Mouse (Mus musculus) T-cell, adult 2 months (primary cell): Measurements from ENCODE around the gene Bdh1.
"Not testable (repeated sequence)": the region's sequence is repeated elsewhere in the genome, so short reads cannot be mapped to it uniquely, and the experiment has no call there.

Source experiments
- DNase-seq: peaks from one replicate; pipeline ENCODE4 v3.0.0; 2022; ENCODE audit warnings: low spot score

Bdh1 gene

DNA sequence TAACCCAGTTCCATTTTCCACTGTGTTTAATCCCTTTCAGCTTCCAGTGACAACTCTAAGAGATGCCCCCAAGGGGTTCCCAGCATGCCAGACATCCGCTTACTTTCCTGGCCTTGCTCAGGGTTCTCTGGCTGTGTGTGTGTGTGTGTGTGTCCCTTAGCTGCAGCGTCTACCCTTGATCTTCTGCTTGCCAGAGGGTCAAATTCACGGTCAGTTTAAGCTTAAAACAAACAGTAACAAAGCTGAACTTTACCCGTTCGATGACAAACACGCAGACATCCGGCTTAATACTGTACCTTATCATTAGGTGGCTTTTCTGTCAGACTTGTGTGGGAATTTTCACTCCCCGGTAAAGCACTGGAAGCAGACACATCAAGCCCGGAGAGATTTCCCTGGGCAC lies at the start of gene Bdh1:
TSS of gene Bdh1 (plus strand) at position 281 of the 400 bp plus-strand sequence.
- DNase-seq, result no peak

DNA sequence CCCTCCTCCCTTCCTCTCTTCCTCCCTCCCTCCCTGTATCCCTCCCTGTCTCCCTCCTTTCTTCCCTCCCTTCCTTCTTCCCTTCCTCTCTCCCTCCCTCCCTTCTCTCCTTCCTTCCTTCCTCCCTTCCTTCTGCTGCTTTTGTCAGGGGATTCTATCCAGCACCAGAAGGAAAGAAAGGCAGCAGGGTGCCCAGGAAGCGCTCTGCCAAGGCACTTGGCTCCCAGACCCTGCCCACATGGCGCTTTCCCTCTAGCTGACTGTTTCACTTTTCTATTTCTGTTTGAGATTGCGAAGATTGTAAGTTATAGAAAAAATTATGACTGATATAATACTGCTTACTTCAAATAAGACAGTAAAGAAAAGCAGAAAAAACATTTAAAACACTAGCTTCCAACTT lies 49.8 kb upstream of the Bdh1 start:
- not testable (repeated sequence) for DNase-seq

DNA sequence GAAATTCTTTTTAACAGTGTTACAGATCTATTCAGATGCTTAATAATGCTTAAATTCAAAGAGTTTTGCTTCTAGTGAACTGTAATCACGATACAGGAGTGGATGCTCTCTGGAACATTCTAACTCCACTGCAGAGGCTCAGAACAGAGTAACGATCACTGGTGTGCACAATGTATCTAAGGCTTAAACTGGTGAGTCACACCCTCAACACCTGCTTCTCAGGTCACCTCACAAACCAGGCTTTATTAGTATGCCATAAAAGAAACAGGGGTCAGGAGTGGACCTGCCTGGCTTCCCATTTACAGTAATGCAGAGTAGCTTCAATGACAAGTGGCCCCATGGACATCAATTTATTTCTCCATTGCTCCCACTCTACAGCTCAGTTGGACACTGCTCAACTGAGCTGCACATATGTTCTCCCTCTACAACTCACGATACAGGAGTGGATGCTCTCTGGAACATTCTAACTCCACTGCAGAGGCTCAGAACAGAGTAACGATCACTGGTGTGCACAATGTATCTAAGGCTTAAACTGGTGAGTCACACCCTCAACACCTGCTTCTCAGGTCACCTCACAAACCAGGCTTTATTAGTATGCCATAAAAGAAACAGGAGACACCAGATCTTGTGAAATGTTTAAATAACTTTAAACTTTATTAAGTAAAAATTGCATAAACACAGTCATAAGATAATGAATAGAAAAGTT lies 46.0 kb upstream of the Bdh1 start:
- not testable (repeated sequence) for DNase-seq

DNA sequence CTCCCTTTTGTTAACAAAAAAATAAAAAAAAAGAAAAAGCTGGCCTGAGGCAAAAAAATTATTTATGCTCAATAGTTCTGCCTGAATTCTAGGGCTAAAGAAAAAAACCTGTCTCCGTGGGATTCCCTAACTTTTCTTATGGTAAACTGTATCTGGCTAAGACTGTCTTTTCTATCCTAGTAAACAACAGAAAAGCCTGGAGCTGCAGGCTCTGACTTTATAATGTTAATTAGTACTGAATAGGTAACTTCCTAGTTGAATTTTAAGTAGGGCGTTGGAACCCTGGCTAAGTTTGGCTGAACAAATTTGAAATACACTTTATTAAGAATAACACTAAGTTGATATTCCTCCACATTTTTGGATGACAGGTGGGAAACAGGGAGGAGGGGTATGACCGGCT lies 33.8 kb upstream of the Bdh1 start:
- DNase-seq, result not testable (repeated sequence)

DNA sequence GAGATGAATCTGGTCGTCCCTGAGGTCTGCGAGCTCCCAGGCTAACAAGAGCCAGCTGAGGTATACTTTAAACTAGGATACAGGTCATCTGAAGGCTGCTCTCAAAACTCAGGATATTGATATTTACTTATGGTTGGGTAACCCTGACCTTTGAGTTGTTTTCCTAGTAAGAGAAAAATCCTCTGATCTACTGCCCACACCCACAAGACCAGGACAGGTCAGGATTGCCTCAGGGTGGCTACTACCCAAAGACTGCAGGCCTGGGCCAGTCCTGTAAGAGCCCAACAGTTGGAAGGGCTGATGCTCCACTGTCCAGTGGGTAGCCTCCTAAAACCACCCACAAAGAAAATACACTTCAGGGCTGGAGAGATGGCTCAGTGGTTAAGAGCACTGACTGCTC lies 22.8 kb upstream of the Bdh1 start:
- DNase-seq, result no peak

DNA sequence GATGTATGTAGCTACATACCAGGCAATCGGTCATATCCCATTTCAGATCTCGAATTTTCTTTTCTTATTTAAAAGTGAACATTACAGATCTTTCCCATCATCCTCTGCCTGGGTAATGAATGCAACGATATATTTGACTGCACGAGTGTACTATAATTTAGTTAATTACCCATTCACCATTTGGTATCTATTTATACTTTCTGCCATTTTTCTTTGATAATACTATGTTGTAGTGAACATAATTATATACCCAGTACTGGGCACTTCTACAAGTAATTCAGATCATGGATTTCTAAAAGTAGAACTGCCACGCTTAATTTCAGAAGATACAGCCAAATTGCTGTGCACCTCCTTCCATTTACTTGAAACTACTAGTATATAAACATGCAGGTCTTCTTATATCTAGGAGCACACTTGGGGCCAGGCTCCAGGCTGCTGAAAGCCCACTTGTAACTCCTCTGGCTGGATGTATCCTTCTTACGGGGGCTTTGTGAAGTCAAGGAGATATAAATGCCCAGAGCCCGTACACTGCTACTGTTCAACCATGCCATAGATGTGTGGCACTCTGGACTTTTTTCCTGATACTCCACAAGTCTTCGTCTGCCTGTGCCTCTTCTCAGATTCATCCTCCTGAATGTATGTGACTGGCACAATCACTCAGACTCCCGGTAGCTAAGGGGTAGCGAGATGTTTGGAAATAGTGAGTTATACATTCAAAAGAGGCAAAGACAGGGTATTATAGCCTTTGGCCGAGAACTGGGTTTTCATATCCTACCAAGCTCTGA lies 21.0 kb upstream of the Bdh1 start:
- no peak for DNase-seq

DNA sequence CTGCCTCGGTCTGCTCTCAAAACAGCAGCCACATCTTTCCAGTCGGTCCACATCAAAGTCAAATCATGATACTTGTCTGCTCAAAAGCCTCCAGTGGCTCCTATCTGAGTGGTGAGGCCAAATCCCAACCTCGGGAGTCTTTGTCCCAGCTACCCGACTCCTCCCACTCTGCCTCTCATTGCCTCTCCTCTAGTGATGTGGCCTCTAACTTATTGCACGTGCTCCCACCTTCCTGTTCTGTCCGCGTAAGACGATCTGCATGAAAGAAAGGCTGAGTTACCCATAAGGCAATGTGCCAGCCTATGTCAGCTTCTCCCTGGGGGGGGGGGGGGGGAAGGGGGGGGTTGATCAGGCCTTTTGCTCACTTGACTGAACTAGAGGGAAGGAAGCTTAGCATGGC lies 20.0 kb upstream of the Bdh1 start:
- no peak for DNase-seq

DNA sequence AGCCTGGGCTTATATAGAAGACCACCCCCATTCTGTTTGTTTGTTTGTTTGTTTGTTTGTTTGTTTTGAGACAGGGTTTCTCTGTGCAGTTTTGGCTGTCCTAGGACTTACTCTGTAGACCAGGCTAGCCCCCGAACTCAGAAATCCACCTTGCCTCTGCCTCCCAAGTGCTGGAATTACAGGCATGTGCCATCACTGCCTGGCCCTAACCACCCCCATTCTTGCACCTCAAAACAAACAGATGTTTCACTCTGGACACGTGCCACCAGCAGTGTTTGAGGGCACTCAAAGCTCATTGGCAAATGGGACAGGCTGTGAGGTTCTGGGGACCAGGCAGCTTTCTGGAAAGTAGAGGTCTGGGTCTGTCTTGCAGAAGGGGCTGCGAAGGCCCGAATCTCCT lies 18.1 kb upstream of the Bdh1 start:
- no peak for DNase-seq

DNA sequence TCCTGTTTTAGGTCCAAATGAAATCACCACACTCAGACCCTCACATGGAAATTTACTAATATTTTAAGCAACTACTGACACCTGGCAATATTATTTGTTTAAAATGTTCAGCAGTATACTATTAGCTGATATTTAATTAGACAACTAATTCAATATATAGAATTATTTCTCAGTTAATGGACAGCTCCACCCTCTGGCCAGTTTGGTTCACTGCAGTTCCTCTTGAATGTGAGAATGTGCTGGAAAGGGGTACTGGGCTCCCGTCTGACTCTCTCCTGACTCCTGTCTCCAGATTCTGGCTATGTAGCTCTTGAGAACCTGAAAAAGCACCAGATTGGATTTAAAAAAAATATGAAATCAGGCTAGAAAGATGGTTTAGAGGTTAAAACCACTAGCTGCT lies 17.0 kb upstream of the Bdh1 start:
- no peak for DNase-seq

DNA sequence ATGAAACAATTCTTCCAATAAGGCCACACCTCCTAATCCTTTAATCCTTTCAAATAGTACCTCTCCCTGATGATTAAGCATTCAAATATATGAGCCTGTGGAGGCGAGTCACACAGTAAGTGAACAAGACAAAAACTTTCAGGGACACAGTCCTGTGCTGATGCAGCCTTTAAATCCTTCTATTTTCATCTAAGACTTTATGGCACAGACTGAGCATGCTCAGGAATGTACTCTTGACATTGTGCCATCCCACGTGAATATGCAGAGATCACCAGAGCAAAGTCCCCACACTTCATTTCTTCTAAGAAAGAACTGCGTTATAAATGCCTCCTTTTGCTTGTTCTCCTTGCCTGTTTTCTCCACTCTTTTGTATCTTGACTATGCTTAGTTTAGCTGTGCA lies 14.2 kb upstream of the Bdh1 start:
- DNase-seq, result no peak

DNA sequence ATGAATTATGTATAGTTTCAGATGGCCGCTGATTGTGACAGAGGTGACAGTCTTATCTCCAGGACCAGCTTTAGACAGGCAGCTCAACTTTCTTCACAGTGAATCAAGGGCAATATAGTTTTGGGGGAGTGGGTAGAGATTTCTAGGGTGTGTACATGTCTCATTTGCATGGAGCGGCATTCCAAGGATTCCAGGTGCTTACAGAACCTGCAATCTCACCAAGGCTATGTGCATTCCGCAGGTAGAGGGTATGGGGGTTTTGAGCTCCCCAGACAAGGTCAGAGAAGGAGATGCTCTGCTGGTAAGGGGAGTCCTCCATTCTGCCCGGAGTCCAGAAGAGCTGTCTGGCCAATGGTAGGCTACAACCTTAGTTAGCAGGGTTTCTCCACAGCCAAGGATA lies 11.1 kb upstream of the Bdh1 start:
- DNase-seq, result no peak

DNA sequence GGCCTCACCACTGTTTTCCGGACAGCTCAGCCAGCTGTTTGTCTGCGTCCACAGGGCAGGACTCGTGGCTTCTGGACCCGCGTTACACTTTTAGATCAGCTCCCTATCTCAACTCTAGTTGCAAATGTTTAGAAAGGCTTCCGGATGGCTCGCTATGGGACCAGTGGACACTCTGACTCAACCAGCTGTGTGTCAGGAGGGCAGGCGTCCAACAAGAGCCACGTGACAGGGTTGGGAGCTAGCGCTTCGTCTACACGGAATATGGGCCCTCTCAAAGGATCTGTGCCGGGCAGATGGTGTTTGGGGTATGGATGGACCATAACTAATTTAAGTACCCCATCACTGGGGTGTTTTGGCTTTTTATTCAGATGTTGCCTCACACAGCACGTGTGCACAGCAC lies 9.8 kb upstream of the Bdh1 start:
- DNase-seq, result no peak

DNA sequence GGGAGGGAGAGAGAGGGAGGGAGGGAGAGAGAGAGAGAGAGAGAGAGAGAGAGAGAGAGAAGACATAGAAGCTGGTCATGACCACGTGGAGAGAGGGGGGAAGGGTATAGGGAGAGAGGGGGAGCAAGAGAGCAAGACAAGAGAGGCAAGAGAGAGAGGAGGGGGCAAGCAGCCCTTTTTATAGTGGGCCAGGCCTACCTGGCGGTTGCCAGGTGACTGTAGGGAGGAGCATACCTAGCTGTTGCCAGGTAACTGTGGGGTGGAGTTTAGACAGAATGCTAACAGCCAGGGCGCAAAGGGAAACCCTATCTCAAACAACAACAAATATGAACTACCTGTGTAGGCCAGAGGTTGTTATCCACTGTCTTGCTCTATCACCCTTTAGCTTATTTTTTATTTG lies 8.3 kb upstream of the Bdh1 start:
- DNase-seq, result no peak

DNA sequence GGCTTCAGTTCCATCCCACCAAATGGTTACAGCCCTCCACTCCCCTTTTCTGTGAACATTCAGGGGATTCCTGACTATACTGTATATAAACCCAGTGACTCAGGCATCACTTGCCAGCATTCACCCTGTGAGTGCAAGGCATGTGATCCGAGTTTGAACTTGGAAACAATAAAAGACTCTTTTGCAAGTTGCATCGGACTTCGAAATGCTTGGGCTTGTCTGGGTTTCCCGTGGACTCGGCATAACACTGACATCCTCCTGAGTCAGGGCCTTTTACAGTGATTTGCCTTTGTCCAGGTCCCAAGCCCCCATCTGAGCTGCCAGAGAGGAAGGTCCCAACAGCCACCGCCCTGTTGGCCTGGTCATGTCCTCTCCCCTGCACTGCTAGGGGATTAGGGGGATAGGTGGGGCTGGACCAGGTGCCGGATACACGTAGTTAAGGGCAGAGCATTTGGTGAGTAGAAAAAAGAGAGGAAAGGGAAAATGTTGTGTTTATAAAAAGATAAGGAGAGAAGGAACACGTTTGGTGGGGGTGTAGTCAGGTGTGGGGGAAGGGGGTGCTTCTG lies 6.1 kb upstream of the Bdh1 start:
- no peak for DNase-seq

DNA sequence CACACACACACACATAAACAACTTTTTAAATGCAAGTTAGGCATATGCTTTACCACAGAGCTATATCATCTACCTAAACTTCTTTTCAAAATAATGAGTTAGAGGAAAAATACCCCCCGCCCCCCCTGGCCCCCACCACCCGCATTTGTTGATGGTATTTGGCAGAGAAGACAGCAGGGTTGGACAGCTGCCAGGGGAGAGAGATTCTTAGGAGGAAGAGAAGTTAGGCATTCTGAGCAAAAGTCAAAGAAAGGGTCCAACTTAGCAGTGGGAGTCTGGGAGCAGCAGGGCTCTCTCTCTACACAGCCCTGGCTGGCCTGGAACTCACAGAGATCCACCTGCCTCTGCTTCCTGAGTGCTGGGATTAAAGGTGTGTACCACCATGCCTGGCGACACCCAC lies 3.4 kb upstream of the Bdh1 start:
- no peak for DNase-seq

DNA sequence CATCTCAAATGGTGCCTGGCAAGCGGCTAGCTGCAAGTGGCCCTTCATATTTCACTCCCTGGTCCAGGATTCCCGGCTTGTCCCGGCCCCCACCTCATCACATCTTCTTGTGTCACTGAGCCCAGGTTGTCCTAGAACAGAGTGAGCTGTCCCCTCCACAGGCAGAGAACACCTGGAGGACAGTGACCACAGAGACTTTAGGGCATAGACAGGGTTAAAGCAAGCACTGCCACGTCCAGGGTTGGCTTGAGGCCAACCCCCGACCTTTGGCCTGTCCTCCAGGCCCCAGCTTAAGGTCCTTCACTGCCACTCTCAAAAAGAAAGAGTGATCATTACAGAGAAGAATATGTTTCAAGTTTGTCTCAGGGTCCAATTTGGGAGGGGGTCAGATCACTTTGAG lies 2.6 kb upstream of the Bdh1 start:
- no peak for DNase-seq

DNA sequence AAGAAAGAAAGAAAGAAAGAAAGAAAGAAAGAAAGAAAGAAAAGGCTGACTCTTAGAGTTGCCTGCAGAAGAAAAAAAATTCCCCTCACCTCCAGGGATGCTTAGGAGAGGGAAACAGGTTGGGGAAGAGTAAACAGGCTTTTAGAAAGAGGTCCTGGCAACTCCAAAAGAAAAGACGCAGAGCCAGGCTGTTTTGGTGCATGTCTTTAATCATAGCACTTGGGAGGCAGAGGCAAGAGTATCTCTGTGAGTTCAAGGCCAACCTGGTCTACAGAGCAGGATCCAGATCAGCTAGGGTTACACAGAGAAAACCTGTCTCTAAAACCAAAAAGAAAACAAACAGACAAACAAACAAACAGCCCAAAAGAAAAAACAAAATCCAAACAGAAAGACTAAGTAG lies 642 bp downstream of the Bdh1 start:
- no peak for DNase-seq

DNA sequence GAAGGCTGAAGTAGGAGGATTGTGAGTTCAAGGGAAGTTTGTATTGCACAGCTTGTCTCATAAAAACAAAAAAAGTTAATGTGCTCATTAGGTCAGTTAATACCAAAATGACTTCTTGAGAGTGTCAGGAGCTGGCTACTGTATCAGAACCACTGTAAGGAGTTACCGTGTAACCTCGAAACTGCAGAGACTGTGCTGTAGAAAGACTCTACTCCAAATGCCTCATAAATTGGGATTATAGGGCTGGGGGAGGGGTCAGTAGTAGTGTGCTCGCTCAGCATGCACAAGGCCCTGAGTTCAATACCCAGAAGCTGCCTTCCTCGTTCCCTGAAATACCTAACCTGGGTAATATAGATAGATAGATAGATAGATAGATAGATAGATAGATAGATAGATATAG lies 1.3 kb downstream of the Bdh1 start:
- no peak for DNase-seq

DNA sequence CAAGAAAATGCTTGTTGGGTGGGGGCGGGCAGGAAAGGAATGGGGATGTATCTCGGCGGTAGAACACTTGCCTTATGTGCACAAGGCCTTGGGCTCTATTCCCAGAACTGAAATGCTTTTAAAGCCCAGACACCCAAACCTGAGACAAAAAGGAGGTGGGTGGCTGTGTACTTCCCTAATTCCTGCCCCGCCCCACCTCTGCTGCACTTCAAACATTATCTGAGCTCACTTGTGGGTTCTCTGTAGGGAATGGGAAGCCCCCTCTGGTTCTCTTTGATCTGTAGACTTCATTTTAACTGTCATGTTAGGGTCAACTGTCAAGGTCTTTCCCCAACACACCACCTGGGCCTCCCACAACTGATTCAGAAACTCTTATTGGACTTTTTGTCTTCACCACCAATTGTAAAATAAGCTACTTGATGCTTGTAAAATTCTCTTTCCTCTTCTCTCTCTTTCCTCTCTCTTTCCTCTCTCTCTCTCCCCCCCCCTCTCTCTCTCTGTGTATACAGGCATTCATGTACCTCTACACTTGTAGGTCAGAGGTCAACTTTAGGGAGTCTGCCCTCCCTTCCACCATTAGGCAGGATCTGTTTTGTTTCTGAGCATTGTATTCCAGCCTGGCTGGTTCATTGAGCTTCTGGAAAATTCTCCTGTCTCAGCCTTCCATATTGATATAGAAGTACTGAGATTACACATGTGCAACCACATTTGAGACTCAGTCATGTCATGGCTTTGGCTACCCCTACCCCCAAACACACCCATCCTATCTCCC lies 2.5 kb downstream of the Bdh1 start:
- DNase-seq, result no peak

DNA sequence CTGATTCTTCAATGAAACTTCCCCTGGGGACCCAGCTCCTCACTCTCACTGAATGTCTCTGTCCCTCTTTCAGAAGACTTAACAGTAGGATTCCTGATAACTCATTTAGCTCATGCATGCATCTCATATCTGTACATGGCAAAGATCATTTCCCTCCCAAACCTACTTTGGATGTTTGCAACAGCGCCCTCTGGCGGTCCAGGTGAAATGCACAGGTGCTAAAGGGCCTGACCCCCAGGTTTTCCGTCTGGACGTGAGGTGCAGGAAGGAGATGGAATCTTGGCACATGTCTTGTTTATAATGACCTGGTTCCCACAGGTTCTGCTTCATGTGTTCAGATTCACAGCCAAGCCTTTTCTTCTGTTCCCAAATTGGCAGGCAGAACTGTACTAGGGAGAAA lies 3.4 kb downstream of the Bdh1 start:
- DNase-seq, result peak; percentile 70

DNA sequence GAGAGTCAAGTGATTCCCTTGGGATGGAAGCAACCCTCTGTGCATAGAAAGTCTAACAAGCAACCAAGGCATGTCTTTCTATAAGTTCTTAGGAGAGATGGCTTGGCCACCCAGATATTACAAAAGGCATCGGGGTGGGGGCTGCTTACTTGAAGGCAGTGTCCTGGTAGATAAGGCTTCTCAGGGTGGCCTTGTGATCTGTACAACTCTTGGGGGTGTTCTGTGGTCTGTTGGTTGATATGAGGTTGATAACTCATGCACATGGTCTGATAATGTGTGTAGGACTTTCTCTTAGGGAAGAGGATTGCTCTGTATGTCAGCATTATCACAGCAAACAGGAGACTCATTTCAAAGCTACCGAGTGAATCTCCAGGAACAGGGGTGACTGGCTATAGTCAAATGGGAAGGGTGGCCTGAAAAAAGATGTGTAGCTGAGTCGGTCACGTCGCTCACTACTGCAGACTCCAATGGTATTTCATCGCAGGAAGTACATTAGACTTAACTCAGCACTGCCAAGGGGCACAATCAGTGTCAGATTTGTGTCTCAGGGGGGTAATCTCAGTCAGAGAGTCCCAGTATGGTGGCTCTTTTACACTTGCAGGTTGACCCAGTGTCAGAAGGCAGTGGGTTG lies 4.5 kb downstream of the Bdh1 start:
- DNase-seq, result no peak

DNA sequence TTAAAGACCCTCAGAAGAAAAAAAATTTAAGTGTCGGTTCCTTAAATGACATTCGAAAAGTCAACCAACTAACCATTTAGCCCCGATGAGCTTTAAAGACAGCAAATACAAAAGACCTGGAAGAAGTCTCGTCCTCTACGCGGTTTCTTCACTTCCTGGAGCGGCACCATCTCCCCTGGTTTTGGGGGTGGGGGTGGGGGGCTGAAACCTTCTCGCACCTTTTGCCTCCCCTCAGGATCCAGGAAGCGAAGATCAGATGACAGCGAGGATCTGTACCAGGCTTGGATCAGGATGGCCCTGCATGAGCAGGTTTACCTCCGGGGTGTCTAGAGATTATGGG lies 6.2 kb downstream of the Bdh1 start:
- no peak for DNase-seq
